Mouse (Mus musculus): ENCODE measurements around the gene Dhrs9. TPM values are rescaled to one million over a fixed set of nuclear protein-coding genes. Genes with fewer than 3 reads are reported as not detected.
"Not testable (repeated sequence)": the region's sequence is repeated elsewhere in the genome, so short reads cannot be mapped to it uniquely, and the experiment has no call there.

The Dhrs9 gene
- polyA plus RNA-seq (2016; fragmentation: Nextera tagmentation; extraction: Ambion mirVana), result not detected in 2 replicates

DNA sequence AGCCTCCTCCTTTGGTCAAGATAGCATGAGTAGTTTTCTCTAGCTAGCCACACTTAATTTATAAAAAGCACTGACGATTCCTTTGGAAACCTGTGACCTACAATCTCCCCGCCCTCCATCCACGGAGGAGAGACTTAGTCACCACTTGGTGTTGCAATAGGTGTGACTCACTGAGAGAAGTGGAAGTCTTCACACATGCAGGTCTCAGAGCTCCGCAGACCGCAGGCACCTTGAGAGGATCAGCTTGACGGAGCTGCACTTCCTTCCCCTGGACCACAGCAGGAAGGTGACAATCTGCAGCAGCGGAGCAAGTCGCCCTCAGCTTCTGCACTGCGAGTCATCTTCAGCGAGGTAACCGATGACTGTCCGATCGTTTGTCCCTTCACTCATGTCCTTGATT is at the start of gene Dhrs9:
Gene Dhrs9 (plus strand): TSS at position 165 of the 400 bp plus-strand sequence.
- Histone ChIP-seq H3K27ac (replicated peaks) (no peak within 1 kb of the TSS), H3K9me3 (no peaks in the 10 kb centered on the region), H3K4me3 (no peak within 1 kb of the TSS), H3K4me1 (peaks cover 4% of the 10 kb centered on the region; the same call in 1 of the 2 replicates), H3K27me3 (replicated peaks; ENCODE audit: low read depth, poor library complexity, severe bottlenecking) (no peaks in the 10 kb centered on the region), H3K36me3 (replicated peaks) (no peaks in the 10 kb centered on the region)
- no peak for DNase-seq (ENCODE audit: low spot score)
- 86% methylated on average over 13 of the region's 13 CpGs for WGBS

DNA sequence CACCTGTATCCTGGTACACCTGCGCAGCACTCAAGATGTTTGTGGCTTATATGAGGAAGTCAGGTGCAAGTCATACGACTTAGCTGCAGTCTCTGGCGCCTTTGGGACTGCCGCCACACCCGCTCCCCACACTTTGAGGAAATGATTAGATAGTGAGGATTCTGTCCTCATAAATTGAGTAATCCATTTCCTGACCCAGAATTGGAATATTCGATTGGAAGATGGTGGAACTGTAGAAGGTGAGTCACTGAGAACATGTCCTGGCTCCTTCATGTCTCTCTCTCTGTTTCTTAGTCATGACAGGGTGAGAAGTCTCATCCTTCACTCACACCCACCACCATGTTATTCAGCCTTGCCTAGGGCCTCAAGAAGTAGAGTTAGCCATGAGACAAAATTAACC is 48.7 kb upstream of the Dhrs9 start:
- WGBS, result 91% methylated on average over 6 of the region's 6 CpGs
- not testable (repeated sequence) for H3K36me3 ChIP-seq (replicated peaks); H3K9me3 ChIP-seq; H3K27ac ChIP-seq (replicated peaks); H3K4me3 ChIP-seq; H3K4me1 ChIP-seq; DNase-seq (ENCODE audit: low spot score); H3K27me3 ChIP-seq (replicated peaks; ENCODE audit: low read depth, poor library complexity, severe bottlenecking)

DNA sequence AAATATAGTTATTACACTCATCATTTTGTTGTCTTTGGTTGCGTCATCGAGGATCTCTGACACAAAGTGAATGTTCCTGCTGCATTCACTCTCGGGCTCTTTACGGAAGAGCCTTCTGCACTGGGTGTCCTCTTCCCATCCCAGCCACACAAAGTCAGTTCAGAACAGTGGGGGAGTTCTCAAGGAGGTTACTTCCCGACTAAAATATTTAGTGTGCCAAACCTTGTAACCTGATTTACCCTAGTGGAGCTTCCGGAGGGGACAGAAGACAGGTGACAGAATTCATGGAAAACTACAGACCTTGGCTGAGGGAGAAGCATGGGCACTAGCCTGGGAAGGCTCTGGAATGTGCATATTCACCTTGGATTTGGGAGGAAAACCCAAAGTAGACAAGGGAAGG is 38.7 kb upstream of the Dhrs9 start:
- DNase-seq (ENCODE audit: low spot score), result no peak
- no peak overlapping the region for H3K4me3 ChIP-seq
- no peak overlapping the region for H3K27ac ChIP-seq (replicated peaks)
- no peaks in the 10 kb centered on the region for H3K9me3 ChIP-seq
- H3K36me3 ChIP-seq (replicated peaks), result no peaks in the 10 kb centered on the region
- no peaks in the 10 kb centered on the region for H3K4me1 ChIP-seq
- WGBS, result 90% methylated on average over 6 of the region's 6 CpGs
- H3K27me3 ChIP-seq (replicated peaks; ENCODE audit: low read depth, poor library complexity, severe bottlenecking), result no peaks in the 10 kb centered on the region

DNA sequence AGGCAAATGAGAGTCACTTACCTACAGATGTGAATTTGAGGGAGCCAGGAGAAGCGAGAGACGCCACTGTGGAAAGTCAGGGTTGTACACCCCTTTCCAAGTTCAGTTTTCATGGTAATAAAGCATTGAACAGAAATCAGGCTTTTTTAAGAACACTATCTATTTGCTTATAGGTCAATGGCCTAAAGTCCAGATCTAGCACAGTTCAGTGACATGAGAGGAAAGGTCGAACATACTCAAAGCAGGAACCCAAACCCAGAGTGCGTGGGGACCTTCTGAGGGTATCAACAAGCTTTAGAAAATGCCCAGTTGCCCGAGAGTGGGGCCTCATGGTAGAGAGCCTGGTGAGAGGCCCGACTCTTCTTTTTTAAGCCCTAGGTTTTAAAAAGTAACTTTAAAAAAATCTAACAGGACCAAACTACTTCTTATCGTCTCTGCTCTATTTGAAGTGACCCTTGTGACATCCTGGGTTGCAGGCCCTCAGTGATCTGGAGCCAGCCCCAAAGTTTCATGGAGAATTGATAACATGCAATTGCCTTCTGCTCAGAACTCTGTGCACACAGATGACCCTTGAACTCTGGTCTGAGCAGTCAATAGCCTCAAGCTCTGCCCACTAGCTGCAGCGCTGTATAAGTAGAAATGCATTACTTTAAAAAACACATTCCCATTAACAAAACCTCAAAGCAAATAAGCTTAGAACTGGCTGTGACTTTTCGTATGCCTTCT is 37.6 kb upstream of the Dhrs9 start, which contains the start of gene Abcb11:
Gene Abcb11 (minus strand): TSS at position 121 of the 726 bp plus-strand sequence.
- no peak within 1 kb of the TSS for H3K4me3 ChIP-seq
- WGBS, result 85% methylated on average over 9 of the region's 9 CpGs
- DNase-seq (ENCODE audit: low spot score), result no peak
- H3K27me3 ChIP-seq (replicated peaks; ENCODE audit: low read depth, poor library complexity, severe bottlenecking), result no peaks in the 10 kb centered on the region
- no peaks in the 10 kb centered on the region for H3K9me3 ChIP-seq
- H3K27ac ChIP-seq (replicated peaks), result no peak within 1 kb of the TSS
- no peaks in the 10 kb centered on the region for H3K36me3 ChIP-seq (replicated peaks)
- H3K4me1 ChIP-seq, result no peaks in the 10 kb centered on the region

DNA sequence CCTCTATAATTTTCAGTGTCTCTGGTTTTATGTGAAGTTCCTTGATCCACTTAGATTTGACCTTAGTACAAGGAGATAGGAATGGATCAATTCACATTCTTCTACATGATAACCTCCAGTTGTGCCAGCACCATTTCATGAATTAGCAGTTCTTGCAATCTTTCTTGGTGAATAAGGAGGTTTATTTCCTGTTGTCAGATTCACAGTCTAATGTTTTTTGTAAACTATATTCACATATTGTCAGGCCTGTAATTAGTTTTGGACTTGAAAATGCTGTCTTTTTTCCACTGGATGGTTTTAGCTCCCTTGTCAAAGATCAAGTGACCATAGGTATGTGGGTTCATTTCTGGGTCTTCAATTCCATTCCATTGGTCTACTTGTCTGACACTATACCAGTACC is 24.8 kb upstream of the Dhrs9 start:
- H3K27me3 ChIP-seq (replicated peaks; ENCODE audit: low read depth, poor library complexity, severe bottlenecking); H3K9me3 ChIP-seq; DNase-seq (ENCODE audit: low spot score); H3K4me3 ChIP-seq; H3K4me1 ChIP-seq; H3K27ac ChIP-seq (replicated peaks); H3K36me3 ChIP-seq (replicated peaks): not testable (repeated sequence)

DNA sequence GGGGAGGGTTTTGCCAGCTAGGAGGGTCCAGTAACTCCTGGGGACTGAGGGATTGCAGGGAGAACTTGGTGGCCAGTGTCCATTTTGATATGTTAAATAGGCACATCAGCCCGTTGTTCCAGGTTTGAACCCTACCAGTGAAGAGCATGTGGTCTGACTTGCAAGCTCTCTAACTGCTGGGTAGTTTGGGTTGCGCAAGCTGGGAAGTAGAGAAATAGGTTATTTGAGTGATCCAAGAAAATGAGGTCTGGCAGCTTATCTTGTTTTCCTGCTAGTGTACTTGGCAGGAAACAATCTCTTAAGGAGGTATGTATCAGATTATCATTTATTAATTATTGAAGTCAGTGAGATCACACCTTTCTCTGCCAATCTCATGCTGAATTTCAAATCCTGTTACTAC is 15.4 kb upstream of the Dhrs9 start:
- no peak overlapping the region for H3K4me3 ChIP-seq
- 80% methylated on average over 2 of the region's 2 CpGs for WGBS
- no peaks in the 10 kb centered on the region for H3K4me1 ChIP-seq
- no peaks in the 10 kb centered on the region for H3K9me3 ChIP-seq
- no peak for DNase-seq (ENCODE audit: low spot score)
- no peak overlapping the region for H3K27ac ChIP-seq (replicated peaks)
- H3K36me3 ChIP-seq (replicated peaks), result no peaks in the 10 kb centered on the region
- H3K27me3 ChIP-seq (replicated peaks; ENCODE audit: low read depth, poor library complexity, severe bottlenecking), result no peaks in the 10 kb centered on the region

DNA sequence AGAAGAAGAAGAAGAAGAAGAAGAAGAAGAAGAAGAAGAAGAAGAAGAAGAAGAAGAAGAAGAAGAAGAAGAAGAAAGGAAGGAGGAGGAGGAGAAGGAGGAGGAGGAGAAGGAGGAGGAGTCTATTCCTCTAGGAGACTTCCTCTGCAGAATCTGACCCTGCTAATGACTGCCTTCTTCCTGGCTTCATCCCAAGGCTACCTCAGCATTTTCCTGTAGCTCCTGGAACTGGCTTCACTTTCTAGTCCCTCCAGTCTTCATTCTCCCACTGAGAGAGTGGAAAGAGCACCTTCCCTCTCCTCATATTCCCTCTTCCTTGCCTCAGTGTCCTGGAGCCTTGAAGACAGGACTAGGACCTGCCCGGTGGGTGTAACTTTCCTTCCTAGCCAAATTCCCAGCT is 15.0 kb upstream of the Dhrs9 start:
- Histone ChIP-seq H3K4me3 (no peak overlapping the region), H3K4me1 (no peaks in the 10 kb centered on the region), H3K9me3 (no peaks in the 10 kb centered on the region), H3K27me3 (replicated peaks; ENCODE audit: low read depth, poor library complexity, severe bottlenecking) (no peaks in the 10 kb centered on the region), H3K27ac (replicated peaks) (no peak overlapping the region), H3K36me3 (replicated peaks) (no peaks in the 10 kb centered on the region)
- DNase-seq (ENCODE audit: low spot score), result no peak
- 93% methylated on average over 1 of the region's 1 CpGs for WGBS

DNA sequence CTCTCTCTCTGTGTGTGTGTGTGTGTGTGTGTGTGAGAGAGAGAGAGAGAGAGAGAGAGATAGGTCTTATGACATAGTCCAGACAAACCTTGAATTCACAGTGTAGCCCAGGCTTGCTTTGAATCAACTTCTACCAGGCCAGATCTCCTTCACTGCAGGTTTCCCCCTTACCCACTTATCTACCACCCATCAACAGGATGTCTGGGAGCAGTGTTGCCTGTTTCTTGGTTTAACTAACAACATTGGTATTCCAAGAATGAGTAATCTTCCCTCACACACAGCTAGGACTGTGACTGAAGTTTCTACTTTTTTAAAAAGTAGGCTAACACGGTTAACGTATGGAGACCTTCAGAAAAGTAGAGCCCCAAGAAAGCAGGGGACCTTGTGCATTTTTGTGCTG is 3.5 kb upstream of the Dhrs9 start:
- 87% methylated on average over 2 of the region's 2 CpGs for WGBS
- Histone ChIP-seq H3K4me1 (peaks cover 4% of the 10 kb centered on the region; the same call in 1 of the 2 replicates), H3K4me3 (no peak overlapping the region), H3K27ac (replicated peaks) (no peak overlapping the region), H3K36me3 (replicated peaks) (no peaks in the 10 kb centered on the region), H3K27me3 (replicated peaks; ENCODE audit: low read depth, poor library complexity, severe bottlenecking) (no peaks in the 10 kb centered on the region), H3K9me3 (no peaks in the 10 kb centered on the region)
- DNase-seq (ENCODE audit: low spot score), result no peak

DNA sequence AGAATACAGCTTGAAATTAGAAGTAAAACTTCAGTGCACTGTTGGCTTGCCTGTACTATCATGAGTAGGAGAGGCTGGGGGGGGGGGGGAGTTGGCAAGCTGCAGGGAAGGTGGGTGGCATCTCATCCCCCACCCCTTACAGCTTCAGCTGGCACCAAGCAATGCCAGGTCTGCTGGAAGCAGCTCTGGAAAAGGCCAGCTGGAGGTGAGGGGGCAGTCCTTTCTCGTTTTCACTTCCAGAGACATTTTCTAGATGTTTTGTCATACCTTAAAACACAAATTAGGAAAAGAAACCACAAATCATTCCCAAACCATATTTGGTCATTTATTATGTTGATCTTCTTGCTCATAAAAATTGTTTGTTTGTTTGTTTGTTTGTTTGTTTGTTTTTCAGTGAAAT is 444 bp upstream of the Dhrs9 start:
- Histone ChIP-seq H3K4me3 (no peak overlapping the region), H3K27ac (replicated peaks) (no peak overlapping the region), H3K4me1 (peaks cover 4% of the 10 kb centered on the region; the same call in 1 of the 2 replicates), H3K9me3 (no peaks in the 10 kb centered on the region), H3K36me3 (replicated peaks) (no peaks in the 10 kb centered on the region), H3K27me3 (replicated peaks; ENCODE audit: low read depth, poor library complexity, severe bottlenecking) (no peaks in the 10 kb centered on the region)
- WGBS, result 72% methylated on average over 1 of the region's 1 CpGs
- no peak for DNase-seq (ENCODE audit: low spot score)

DNA sequence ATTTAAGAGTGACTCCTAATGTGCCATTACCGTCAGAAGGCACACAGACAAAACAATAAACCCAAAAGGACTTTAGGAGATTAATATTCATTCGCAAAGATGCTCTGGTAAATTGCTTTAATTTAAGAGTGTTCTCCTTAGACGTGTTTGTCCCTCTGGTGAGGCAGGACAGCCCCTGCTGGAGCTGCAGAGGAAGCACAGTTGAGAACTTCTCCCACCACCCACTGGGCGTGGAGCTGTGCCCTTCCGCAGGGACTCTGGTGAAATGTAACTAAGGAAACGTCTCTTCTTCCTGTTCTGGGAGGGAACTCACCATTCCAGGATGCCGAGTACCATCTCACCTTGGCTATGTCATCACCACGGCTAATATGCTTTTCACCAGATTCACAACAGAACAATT is 1.5 kb downstream of the Dhrs9 start:
- peaks cover 4% of the 10 kb centered on the region; the same call in 1 of the 2 replicates for H3K4me1 ChIP-seq
- H3K9me3 ChIP-seq, result no peaks in the 10 kb centered on the region
- no peaks in the 10 kb centered on the region for H3K27me3 ChIP-seq (replicated peaks; ENCODE audit: low read depth, poor library complexity, severe bottlenecking)
- WGBS, result 50% methylated on average over 8 of the region's 8 CpGs
- H3K36me3 ChIP-seq (replicated peaks), result no peaks in the 10 kb centered on the region
- no peak for DNase-seq (ENCODE audit: low spot score)
- H3K4me3 ChIP-seq, result no peak overlapping the region
- H3K27ac ChIP-seq (replicated peaks), result no peak overlapping the region

DNA sequence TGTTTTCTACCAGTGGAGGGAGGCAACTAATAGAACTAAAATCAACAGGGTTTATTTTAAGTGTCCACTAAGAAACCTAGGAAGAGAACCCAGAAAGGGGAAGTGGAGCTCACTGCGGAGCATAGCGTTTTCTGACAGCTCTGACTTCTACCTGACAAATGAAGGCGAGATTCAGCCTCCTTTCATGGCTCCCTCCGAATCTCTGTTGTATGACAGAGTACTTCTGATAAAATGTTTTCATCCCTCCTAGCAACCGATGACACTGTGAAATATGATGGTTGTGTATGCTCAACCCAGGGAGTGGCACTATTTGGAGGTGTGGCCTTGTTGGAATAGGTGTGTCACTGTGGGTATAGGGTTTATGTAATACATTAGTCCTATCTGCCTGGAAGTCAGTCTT is 2.6 kb downstream of the Dhrs9 start:
- Histone ChIP-seq H3K9me3 (no peaks in the 10 kb centered on the region), H3K4me3 (no peak overlapping the region), H3K4me1 (peaks cover 4% of the 10 kb centered on the region; the same call in 1 of the 2 replicates), H3K27ac (replicated peaks) (no peak overlapping the region), H3K27me3 (replicated peaks; ENCODE audit: low read depth, poor library complexity, severe bottlenecking) (no peaks in the 10 kb centered on the region), H3K36me3 (replicated peaks) (no peaks in the 10 kb centered on the region)
- no peak for DNase-seq (ENCODE audit: low spot score)
- WGBS, result 93% methylated on average over 5 of the region's 5 CpGs

DNA sequence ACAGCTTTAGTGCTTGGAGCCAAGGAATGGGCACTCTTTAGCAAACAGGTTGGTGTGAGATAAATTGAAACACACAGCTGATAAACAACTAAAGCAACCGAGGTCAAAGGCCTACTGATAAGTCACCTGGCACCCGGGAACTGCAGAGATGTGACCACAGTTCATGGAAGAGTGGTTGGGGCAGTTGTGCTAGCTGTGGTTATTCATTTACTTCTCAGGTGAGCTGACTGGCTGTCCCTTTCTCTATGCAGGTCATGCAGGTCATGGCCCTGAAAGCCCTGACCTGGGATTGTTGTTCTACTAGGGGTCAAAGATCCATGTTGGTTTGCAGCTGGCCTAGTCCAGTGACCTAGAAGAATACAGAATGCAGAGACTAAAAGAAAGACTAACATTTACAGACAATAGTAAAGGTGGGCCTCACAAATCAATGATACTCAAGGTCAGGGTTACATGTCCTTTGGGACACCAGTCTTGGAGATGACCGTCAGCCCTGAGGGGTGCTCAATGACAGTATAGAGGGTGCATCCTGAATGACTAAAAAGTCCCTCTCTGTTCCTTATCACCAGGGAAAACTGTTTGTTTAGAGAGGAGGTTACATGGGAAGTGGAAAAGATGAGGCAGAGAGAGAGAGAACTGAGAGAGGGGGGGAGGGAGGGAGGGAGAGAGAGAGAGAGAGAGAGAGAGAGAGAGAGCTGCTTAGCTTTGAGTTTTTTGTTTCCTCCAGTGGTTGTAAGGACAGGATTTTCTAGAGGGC is 6.0 kb downstream of the Dhrs9 start:
- Histone ChIP-seq H3K27me3 (replicated peaks; ENCODE audit: low read depth, poor library complexity, severe bottlenecking) (no peaks in the 10 kb centered on the region), H3K4me1 (no peaks in the 10 kb centered on the region), H3K4me3 (no peak overlapping the region), H3K36me3 (replicated peaks) (no peaks in the 10 kb centered on the region), H3K27ac (replicated peaks) (no peak overlapping the region), H3K9me3 (no peaks in the 10 kb centered on the region)
- WGBS, result 89% methylated on average over 3 of the region's 3 CpGs
- no peak for DNase-seq (ENCODE audit: low spot score)

DNA sequence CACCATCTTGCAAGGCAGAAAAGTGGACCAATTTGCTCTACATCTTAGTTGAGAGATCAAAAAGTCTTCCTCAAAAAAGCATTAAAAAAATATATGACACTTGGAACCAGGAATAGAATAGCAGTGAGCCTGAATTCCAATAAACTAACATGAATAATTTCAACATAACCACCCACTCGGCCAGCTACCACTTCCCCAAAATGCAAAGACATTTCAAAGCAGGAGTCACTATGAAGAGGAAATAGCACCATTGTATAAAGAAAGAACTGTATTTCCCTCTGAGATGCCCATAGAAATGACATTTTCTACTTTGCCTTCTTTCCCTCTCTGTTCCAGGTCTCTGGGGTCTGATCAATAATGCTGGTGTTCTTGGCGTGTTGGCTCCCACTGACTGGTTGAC is 13.7 kb downstream of the Dhrs9 start:
- Histone ChIP-seq H3K36me3 (replicated peaks) (no peaks in the 10 kb centered on the region), H3K27me3 (replicated peaks; ENCODE audit: low read depth, poor library complexity, severe bottlenecking) (no peaks in the 10 kb centered on the region), H3K27ac (replicated peaks) (no peak overlapping the region), H3K4me1 (no peaks in the 10 kb centered on the region), H3K9me3 (no peaks in the 10 kb centered on the region), H3K4me3 (no peak overlapping the region)
- no peak for DNase-seq (ENCODE audit: low spot score)
- 90% methylated on average over 2 of the region's 2 CpGs for WGBS
